Mouse (Mus musculus): Measurements from ENCODE around the gene Foxf2.

Foxf2 gene

DNA sequence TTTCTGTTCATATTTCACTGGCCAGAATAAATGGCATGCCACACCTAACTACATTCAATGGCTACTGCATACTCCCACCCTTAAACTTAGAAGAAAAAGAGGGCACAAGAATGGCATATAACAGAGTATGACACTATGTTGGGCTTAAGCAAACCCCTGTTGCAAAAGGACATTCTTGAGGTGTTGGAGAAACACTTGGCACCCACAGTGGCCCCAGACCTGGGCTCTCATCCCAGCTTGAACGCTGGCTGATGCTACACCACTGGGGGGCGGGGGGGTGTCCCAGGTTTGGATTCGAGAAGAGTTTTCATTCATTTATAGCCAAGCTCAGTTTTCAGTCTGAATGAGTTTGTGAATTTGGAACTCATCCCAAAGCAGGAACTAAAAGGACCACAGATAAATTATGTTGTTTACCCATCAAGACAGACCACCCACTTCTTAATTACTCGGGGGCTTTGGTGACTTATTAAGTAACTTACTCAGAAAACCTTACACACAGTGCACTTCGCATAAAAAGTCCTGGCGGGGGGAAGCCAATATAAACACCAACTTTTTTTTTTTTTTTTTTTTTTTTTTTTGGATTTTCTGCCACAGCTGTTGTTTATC, 42.4 kb downstream of the Foxf2 start:
- in situ Hi-C loops (cut with MboI, MseI) = no loop called here

DNA sequence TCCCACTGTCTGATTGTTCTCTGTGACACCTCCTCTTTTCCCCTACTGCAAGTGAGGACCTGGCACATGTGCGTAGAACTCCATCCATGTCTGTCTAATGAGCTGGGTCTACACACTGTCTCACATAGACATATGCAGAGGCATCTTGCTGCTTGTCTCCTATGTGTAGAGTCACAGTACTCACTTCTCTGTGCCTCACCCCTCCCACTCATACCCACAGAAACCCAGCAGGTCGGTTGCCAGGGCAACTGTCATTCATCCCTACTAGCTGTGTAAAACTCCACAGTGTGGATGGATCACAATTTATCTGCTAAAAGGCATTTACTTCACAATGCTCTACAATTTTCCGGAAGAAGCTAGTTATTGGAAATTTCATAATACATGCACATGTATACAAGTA, 46.5 kb downstream of the Foxf2 start:
- in situ Hi-C loops (cut with MboI, MseI) = no loop called here
